Mouse (Mus musculus) liver, adult 10 weeks (tissue): ENCODE results near the gene Spcs3. TPM values are rescaled to one million over a fixed set of nuclear protein-coding genes. Genes with fewer than 3 reads are reported as not detected.

ENCODE experiments used
- polyA plus RNA-seq: library from polyadenylated mRNA; stranded (reverse); fragments of 350-450 nt; fragmentation: Illumina TruSeq; extraction: RNeasy Lipid Tissue Mini Kit (QIAGEN cat#74804); gene quantifications from one replicate; pipeline ENCODE4 v1.2.3, GENCODE M21; 2014; ENCODE audit warnings: low read depth, low replicate concordance

The Spcs3 gene
- polyA plus RNA-seq, result 126 TPM

DNA sequence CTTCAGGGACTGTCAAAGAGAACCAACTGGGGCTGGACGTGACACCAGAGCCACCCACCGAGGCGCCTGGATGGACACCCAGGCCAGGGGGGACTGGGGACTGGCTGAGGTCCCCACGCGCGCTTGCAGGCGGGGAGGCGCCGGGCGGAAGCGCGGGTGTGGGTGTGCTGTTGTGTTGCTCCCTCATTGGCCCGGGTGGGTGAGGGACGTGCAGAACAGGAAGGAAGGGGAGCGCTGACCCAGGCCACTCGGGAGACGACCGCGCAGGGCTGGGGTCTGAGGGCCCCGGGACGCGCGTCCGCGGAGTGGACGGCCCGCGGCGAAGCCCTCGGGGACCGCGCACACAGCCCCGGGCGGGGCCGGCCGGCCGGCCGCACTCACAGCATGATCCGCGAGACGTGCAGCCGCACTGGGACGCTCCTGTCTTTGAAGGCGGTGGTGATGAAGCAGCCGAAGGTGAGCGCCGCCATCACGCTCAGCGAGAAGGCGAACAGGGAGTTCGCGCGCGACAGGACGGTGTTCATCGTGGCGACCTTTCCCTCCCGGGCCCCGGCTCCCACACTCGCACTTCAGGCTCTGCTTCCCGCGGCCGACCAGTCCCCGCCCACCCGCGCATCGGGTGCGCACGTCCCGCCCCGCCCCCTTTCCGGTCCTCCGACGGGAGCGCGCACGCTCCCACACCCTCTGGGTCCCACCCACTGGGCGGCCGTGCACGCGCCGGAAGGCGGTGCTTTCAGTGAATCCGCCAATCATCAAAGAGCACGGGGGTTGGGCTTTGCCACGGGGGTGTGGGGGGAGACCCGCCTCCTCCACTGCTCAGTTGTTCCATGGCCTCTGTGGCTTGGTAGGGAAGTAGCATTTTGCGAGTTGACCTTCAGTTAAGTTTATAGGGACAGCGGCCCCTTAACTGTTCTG is at the start of gene Spcs3, which contains the start of gene Asb5:
Gene Spcs3 (minus strand): TSS at position 617 of the 915 bp plus-strand sequence.
Gene Asb5 (plus strand): TSS at position 199 of the 915 bp plus-strand sequence.

Other genes with a start within 250 kb of the Spcs3 start
- not detected for gene Asb5, start 418 bp downstream of the Spcs3 start, polyA plus RNA-seq
- gene Spata4, start 70.8 kb upstream of the Spcs3 start, polyA plus RNA-seq, result 0.53 TPM